Mouse (Mus musculus): Measurements from ENCODE around the gene Areg.

- TF ChIP-seq CTCF (conservative IDR thresholded peaks at IDR 0.05; ENCODE audit: insufficient read depth, insufficient read length, low read depth, low read length), result no peak
- no peak for TF ChIP-seq POLR2A (IDR thresholded peaks at IDR 0.05; ENCODE audit: low read depth, low read length)
Observed at GRCm38 (mm10) chr5:91156677-91157076, 17.3 kb downstream of the Areg start.

All from kidney, adult 2 months (tissue).